Mouse (Mus musculus) neural tube, embryonic 15.5 days (tissue): Measurements from ENCODE around the gene Ripply3. TPM values are rescaled to one million over a fixed set of nuclear protein-coding genes. Genes with fewer than 3 reads are reported as not detected.

ENCODE experiments used
- ATAC-seq: fragments of 200-750 bp; cut with Nextera tagmentation; 2 replicates; pipeline ENCODE4 v1.8.0; 2017; ENCODE audit warnings: mild to moderate bottlenecking, moderate TSS enrichment, moderate library complexity; ENCODE audit not compliant: low FRiP score
- H3K27ac ChIP-seq: fragments of 300-500 bp; sonication (generic); replicated peaks from 2 replicates; pipeline ENCODE4 v1.5.1; 2015; ENCODE audit warnings: mild to moderate bottlenecking, inconsistent platforms
- H3K27me3 ChIP-seq: fragments of 300-500 bp; sonication (generic); replicated peaks from 2 replicates; pipeline ENCODE4 v1.6.1; 2015; ENCODE audit warnings: inconsistent platforms
- H3K36me3 ChIP-seq: fragments of 300-500 bp; sonication (generic); 2 replicates; pipeline ENCODE4 v1.6.1; 2015; ENCODE audit warnings: inconsistent platforms
- H3K4me1 ChIP-seq: fragments of 300-500 bp; sonication (generic); 2 replicates; pipeline ENCODE4 v1.6.1; 2015; ENCODE audit warnings: inconsistent platforms
- H3K4me2 ChIP-seq: fragments of 300-500 bp; sonication (generic); 2 replicates; pipeline ENCODE4 v1.6.1; 2015; ENCODE audit warnings: inconsistent platforms, mild to moderate bottlenecking, moderate library complexity
- H3K4me3 ChIP-seq: fragments of 300-500 bp; sonication (generic); replicated peaks from 2 replicates; pipeline ENCODE4 v1.5.1; 2015; ENCODE audit warnings: mild to moderate bottlenecking, inconsistent platforms
- H3K9ac ChIP-seq: fragments of 300-500 bp; sonication (generic); replicated peaks from 2 replicates; pipeline ENCODE4 v1.6.1; 2015; ENCODE audit warnings: mild to moderate bottlenecking, inconsistent platforms
- H3K9me3 ChIP-seq: fragments of 300-500 bp; sonication (generic); replicated peaks from 2 replicates; pipeline ENCODE4 v1.6.1; 2016; ENCODE audit warnings: inconsistent platforms
- WGBS: fragments of 180-500 bp; shearing (Covaris S2); methylation state at CpG from one replicate; pipeline ENCODE4 v1.1.7; 2015; ENCODE audit warnings: mixed read lengths; 5-methylcytosine and 5-hydroxymethylcytosine counted together
- polyA plus RNA-seq: library from polyadenylated mRNA; unstranded; fragments of >200 nt; fragmentation: Nextera tagmentation; extraction: Ambion mirVana; gene quantifications from 2 replicates; pipeline ENCODE4 v1.2.1, GENCODE M21; 2015

Gene Ripply3
- 0.81 and 0.88 TPM in 2 replicates for polyA plus RNA-seq

GRCm38 (mm10) chr16:94327781-94328711 lies at the start of gene Ripply3:
Gene Ripply3, plus strand, starts transcription at chr16:94328420.
- WGBS = under 1% methylated on average over 60 of the region's 63 CpGs
- Histone ChIP-seq H3K27me3 (peaks cover 42% of the 10 kb centered on the region), H3K4me3 (peak within 1 kb of the TSS; percentile 37), H3K9ac (peak within 1 kb of the TSS; percentile 37), H3K9me3 (no peaks in the 10 kb centered on the region), H3K27ac (no peak within 1 kb of the TSS), H3K4me1 (peaks cover 21% of the 10 kb centered on the region), H3K36me3 (no peaks in the 10 kb centered on the region), H3K4me2 (peak within 1 kb of the TSS; percentile 66)
- no peak for ATAC-seq

- Histone ChIP-seq H3K4me3 (no peak overlapping the region), H3K27me3 (no peaks in the 10 kb centered on the region), H3K4me1 (peaks cover 1% of the 10 kb centered on the region), H3K9ac (no peak overlapping the region), H3K4me2 (no peak overlapping the region), H3K9me3 (peaks cover 5% of the 10 kb centered on the region; the same call in 1 of the 2 replicates), H3K36me3 (peaks cover 5% of the 10 kb centered on the region), H3K27ac (no peak overlapping the region)
- WGBS = 90% methylated on average over 3 of the region's 3 CpGs
- no peak for ATAC-seq
Observed at GRCm38 (mm10) chr16:94283972-94284371, 44.2 kb upstream of the Ripply3 start.

- H3K27ac ChIP-seq = no peak overlapping the region
- H3K4me1 ChIP-seq = peaks cover 13% of the 10 kb centered on the region
- no peaks in the 10 kb centered on the region for H3K27me3 ChIP-seq
- ATAC-seq = no peak
- H3K9me3 ChIP-seq = no peaks in the 10 kb centered on the region
- 89% methylated on average over 9 of the region's 9 CpGs for WGBS
- H3K9ac ChIP-seq = no peak overlapping the region
- no peaks in the 10 kb centered on the region for H3K36me3 ChIP-seq
- no peak overlapping the region for H3K4me3 ChIP-seq
- H3K4me2 ChIP-seq = no peak overlapping the region
Observed at GRCm38 (mm10) chr16:94287826-94288225, 40.4 kb upstream of the Ripply3 start.

- peaks cover 13% of the 10 kb centered on the region for H3K4me1 ChIP-seq
- H3K9me3 ChIP-seq = no peaks in the 10 kb centered on the region
- H3K4me3 ChIP-seq = peak overlapping the region; percentile 76
- 8% methylated on average over 39 of the region's 39 CpGs for WGBS
- H3K36me3 ChIP-seq = no peaks in the 10 kb centered on the region
- H3K27me3 ChIP-seq = no peaks in the 10 kb centered on the region
- H3K4me2 ChIP-seq = peak overlapping the region; percentile 97
- H3K9ac ChIP-seq = peak overlapping the region; percentile 81
- H3K27ac ChIP-seq = peak overlapping the region; percentile 83
- peak; percentile 51 for ATAC-seq
Observed at GRCm38 (mm10) chr16:94289138-94290072, 38.8 kb upstream of the Ripply3 start.

- WGBS = 5% methylated on average over 50 of the region's 52 CpGs
- ATAC-seq = peak; percentile 97
Observed at GRCm38 (mm10) chr16:94290073-94290999, 37.9 kb upstream of the Ripply3 start.

GRCm38 (mm10) chr16:94291141-94291540 lies 37.1 kb upstream of the Ripply3 start:
- no peak overlapping the region for H3K9ac ChIP-seq
- H3K4me1 ChIP-seq = peaks cover 13% of the 10 kb centered on the region
- no peak overlapping the region for H3K4me2 ChIP-seq
- whole genome bisulfite sequencing = 88% methylated on average over 4 of the region's 4 CpGs
- no peak for ATAC-seq
- no peaks in the 10 kb centered on the region for H3K27me3 ChIP-seq
- H3K4me3 ChIP-seq = no peak overlapping the region
- H3K9me3 ChIP-seq = no peaks in the 10 kb centered on the region
- no peaks in the 10 kb centered on the region for H3K36me3 ChIP-seq
- H3K27ac ChIP-seq = no peak overlapping the region

More at GRCm38 (mm10) chr16:94290073-94290999, 37.9 kb upstream of the Ripply3 start:
- H3K4me3 ChIP-seq = peak overlapping the region; percentile 76
- H3K4me1 ChIP-seq = peaks cover 13% of the 10 kb centered on the region
- no peaks in the 10 kb centered on the region for H3K27me3 ChIP-seq
- no peaks in the 10 kb centered on the region for H3K9me3 ChIP-seq
- H3K27ac ChIP-seq = peak overlapping the region; percentile 83
- no peaks in the 10 kb centered on the region for H3K36me3 ChIP-seq
- H3K4me2 ChIP-seq = peak overlapping the region; percentile 97
- H3K9ac ChIP-seq = peak overlapping the region; percentile 81

GRCm38 (mm10) chr16:94298081-94298480 lies 30.1 kb upstream of the Ripply3 start:
- Histone ChIP-seq H3K4me1 (peaks cover 12% of the 10 kb centered on the region), H3K9me3 (no peaks in the 10 kb centered on the region), H3K27me3 (no peaks in the 10 kb centered on the region), H3K4me3 (no peak overlapping the region), H3K27ac (no peak overlapping the region), H3K4me2 (no peak overlapping the region), H3K36me3 (no peaks in the 10 kb centered on the region), H3K9ac (no peak overlapping the region)
- WGBS = 93% methylated on average over 5 of the region's 5 CpGs
- ATAC-seq = no peak

GRCm38 (mm10) chr16:94299210-94299609 lies 29.0 kb upstream of the Ripply3 start:
- no peaks in the 10 kb centered on the region for H3K9me3 ChIP-seq
- H3K4me2 ChIP-seq = no peak overlapping the region
- no peak overlapping the region for H3K4me3 ChIP-seq
- H3K9ac ChIP-seq = no peak overlapping the region
- no peak overlapping the region for H3K27ac ChIP-seq
- ATAC-seq = no peak
- H3K36me3 ChIP-seq = no peaks in the 10 kb centered on the region
- H3K4me1 ChIP-seq = peaks cover 15% of the 10 kb centered on the region
- H3K27me3 ChIP-seq = no peaks in the 10 kb centered on the region
- WGBS = 73% methylated on average over 4 of the region's 4 CpGs

- WGBS = 96% methylated on average over 4 of the region's 4 CpGs
- no peak for ATAC-seq
- Histone ChIP-seq H3K4me1 (peaks cover 15% of the 10 kb centered on the region), H3K9me3 (0 out of 2 replicates have a peak, but pooled peaks cover 8% of the 10 kb centered on the region), H3K27ac (no peak overlapping the region), H3K9ac (no peak overlapping the region), H3K27me3 (no peaks in the 10 kb centered on the region), H3K4me2 (no peak overlapping the region), H3K36me3 (0 out of 2 replicates have a peak, but pooled peaks cover 3% of the 10 kb centered on the region), H3K4me3 (no peak overlapping the region)
Observed at GRCm38 (mm10) chr16:94301194-94301593, 27.0 kb upstream of the Ripply3 start.

GRCm38 (mm10) chr16:94301696-94302095 lies 26.5 kb upstream of the Ripply3 start:
- ATAC-seq = no peak
- whole genome bisulfite sequencing = 87% methylated on average over 5 of the region's 5 CpGs
- Histone ChIP-seq H3K4me2 (no peak overlapping the region; the same call in 1 of the 2 replicates), H3K4me1 (peaks cover 15% of the 10 kb centered on the region), H3K9me3 (0 out of 2 replicates have a peak, but pooled peaks cover 9% of the 10 kb centered on the region), H3K4me3 (no peak overlapping the region), H3K27me3 (no peaks in the 10 kb centered on the region), H3K36me3 (0 out of 2 replicates have a peak, but pooled peaks cover 3% of the 10 kb centered on the region), H3K27ac (no peak overlapping the region), H3K9ac (no peak overlapping the region)
